Mouse (Mus musculus): ENCODE results near the gene Smg6. TPM values are rescaled to one million over a fixed set of nuclear protein-coding genes. Genes with fewer than 3 reads are reported as not detected.

Gene Smg6
- total RNA-seq, 2 experiments from 2014 or later, result 13.4 to 18.3 TPM

DNA sequence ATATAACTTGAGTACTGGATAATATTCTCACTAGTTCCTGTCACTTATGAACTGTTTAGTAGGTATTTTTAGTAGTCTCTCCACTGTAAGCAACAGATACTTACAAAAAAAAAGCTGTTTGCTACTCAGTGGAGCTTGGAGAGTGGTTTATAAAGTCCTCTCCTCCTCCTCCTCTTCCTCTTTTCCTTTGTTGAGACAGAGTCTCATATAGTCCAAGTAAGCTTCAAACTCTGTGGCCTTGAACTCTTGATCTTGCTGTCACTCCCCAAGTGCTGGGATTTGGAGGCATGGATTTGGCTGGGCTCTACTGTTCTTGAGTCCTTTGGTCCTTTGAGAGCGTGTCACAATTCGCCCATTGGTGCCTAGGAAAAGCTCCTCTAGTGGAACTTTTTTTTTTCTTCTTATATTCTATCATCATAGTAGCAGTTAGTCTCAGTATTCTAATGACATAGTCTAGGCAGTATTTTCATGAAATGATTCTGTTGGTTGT is 1.7 kb downstream of the Smg6 start:
- no peak for ATAC-seq (ENCODE audit: poor library complexity, severe bottlenecking)

DNA sequence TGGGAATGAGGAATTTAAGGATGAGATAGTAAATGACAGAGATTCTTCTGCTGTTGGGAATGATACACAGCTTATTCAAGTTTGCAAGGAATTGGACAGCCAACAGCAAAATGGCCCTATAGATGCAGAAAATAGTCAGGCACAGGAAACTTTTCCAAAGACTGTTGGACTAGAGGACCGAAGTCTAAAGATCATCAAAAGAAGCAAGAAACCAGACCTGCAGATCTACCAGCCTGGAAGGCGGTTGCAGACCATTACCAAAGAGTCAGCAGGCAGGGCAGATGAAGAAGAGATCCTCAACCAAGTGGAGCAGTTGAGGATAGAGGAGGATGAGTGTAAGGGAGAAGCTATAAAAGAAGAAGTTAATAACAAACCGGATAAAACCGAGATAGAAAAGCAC is 3.5 kb downstream of the Smg6 start:
- no peak for ATAC-seq (ENCODE audit: poor library complexity, severe bottlenecking)

DNA sequence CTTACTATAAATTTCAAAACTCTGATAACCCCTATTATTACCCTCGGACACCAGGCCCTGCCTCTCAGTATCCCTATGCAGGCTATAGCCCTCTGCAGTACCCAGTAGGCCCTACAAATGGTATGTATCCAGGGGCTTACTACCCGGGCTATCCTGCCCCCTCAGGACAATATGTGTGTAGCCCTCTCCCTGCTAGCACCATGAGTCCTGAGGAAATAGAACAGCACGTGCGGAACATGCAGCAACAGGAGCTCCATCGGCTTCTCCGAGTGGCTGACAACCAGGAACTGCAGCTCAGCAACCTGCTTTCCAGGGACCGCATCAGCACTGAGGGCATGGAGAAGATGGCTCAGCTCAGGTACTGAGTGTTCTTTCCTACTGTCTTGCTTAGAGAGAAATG is 4.8 kb downstream of the Smg6 start:
- no peak for ATAC-seq (ENCODE audit: poor library complexity, severe bottlenecking)

DNA sequence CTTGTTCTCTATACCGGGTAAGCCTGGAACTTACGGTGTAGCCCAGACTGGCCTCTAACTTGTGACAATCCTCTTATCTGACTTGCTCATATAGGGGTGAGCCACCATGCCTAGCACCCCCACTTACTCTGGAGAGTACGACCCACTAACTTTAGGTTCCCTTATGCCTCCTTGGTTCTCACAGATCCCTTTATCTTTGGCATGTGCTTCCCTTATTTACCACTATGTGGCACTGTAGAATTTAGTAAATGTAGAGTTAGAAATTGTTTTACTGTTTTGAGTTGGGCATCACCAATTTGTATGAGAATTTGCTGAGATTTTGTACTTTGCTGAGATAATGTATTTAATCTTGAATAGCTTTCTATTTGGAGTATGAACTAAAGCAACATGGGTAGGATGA is 20.7 kb downstream of the Smg6 start:
- ATAC-seq (ENCODE audit: poor library complexity, severe bottlenecking), result peak; percentile 52; the same call in 1 of the 2 replicates

DNA sequence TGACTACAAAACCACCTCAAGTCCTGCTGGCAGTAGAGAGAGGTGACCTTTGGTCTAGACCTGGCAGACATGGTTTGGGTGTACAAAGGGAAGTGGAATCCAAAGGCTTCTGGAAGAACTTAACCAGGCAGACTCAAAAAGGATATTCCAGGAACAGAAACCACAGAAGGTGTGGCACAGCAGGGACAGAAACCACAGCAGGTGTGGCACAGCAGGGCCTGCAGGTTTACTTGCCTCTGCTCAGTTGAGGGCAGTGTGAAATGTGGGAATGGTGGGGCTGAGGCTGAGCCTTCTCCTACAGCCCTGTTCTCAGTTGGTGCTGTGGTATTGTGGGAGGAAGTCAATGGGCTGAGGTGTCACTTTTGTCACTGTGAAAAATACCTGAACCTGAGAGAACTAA is 29.3 kb downstream of the Smg6 start:
- ATAC-seq (ENCODE audit: poor library complexity, severe bottlenecking), result peak; percentile 35; the same call in 1 of the 2 replicates

DNA sequence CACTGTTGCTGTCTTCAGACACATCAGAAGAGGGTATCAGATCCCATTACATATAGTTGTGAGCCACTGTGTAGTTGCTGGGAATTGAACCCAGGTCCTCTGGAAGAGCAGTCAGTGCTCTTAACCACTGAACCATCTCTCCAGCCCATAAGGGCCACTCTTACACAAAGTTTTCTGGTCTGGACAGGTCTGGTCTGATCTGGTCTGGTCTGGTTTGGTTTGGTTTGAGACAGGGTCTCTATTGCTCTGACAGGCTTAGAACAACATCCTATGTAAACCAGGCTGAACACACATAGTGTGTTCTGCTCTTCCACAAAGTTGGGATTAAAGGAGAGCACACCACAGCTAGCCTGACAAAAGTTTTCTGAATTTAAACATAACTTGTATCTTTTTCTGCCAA is 30.4 kb downstream of the Smg6 start:
- ATAC-seq (ENCODE audit: poor library complexity, severe bottlenecking), result no peak

DNA sequence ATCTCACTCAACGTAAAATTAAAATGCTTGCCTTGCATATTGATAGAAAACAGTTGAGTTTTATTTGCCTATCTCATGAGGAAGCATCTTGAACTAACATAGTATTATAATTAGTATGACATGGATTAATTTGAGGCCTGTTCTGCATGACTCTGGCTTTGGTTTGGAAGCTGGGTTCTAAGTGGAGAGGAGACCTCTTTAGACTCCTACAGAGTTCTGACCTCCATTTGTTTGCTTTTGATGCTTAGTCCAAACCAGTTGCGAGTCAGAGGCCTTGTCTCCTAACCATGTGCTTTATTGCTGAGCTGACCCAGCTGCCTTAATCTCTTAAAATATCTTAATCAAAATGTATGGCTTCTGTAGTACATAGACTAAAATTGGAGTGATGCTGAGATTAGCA is 32.0 kb downstream of the Smg6 start:
- ATAC-seq (ENCODE audit: poor library complexity, severe bottlenecking), result no peak

DNA sequence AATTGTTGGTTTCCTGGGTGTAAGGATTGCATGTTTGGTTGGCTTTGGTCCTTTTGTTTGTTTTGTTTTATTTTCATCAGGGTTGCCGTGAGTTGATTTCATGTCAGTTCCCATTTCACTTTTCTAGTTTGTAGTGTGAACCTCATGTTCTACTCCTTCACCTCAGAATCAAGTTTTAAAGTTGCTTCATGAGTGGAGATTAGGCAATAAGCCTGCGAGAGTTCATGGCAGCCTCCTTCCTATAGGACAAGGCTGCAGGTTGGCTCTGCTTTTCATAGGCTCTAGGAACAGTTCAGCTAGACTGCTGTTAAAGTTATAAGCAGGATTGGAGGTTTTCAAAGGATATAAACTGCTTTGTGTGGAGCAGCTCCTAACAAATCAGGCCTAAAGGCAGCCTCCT is 33.9 kb downstream of the Smg6 start:
- peak; percentile 53 for ATAC-seq (ENCODE audit: poor library complexity, severe bottlenecking)

DNA sequence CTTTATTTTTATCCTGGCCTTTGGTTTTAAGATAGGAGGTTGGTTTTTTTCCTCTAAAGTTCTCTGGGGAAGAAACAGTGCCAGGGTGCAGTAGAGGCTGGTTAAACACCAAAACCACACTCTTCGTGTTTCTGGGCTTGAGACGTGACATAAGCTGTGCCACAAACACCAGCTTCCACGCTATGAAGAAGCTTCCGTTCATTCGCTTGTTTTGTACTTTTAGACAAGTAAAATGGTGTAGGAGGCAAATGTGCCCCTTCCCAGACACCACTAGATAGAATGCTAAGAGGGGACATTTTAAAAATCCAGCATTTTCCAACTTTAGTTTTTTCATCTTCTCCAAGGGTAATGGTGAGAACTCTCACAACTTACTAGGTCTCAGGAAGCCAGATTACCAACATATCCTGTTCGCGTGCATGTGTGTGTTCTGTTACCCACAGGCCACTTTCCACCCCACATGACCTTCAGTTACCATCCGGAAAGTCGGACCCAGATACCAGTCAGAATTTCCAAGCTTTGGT is 34.5 kb downstream of the Smg6 start:
- ATAC-seq (ENCODE audit: poor library complexity, severe bottlenecking), result peak; percentile 71

DNA sequence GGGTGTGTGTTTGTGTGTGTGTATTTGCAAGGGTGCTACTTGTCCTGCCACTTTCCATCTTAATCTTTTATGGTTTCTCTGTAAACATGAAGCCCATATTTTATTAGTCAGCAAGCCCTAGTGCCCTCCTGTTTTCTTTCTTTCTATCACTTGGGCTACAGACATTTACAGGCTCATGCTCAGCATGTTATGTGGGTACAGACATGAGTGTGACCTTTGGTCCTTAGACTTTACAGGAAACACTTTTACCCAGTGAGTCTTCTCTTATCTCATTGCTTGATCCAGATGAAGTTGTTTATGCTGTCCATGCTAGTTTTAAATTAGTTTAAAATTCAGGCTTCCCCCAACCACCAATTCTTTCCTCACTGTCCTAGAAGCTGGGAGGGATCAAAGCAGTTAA is 36.3 kb downstream of the Smg6 start:
- ATAC-seq (ENCODE audit: poor library complexity, severe bottlenecking), result no peak

DNA sequence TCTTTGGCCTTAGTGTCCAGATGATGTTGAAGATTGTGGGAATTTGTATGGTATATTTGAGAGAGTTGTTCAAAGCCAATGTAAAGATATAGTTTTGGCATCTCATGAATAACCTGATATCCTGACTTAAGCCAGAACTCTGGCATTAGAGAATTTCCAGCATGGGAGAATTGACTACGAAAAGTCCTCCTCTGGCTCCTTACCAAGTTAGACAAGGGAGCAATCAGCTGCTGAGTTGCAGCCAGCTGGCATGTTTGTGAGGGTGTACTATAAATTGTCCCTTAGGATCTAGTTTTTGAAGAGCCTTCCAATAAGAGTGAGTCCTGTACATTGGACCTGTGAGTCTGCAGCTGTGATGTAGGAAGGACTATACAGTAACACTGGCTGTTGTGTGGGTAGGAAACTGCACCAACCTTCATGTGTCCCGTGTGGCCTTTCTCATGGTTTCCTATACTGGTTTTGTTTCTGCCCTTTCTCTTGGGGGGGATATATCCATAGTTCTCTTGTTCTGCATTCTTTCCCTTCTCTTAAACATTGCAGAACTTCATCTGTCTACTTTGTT is 37.3 kb downstream of the Smg6 start:
- no peak for ATAC-seq (ENCODE audit: poor library complexity, severe bottlenecking)

DNA sequence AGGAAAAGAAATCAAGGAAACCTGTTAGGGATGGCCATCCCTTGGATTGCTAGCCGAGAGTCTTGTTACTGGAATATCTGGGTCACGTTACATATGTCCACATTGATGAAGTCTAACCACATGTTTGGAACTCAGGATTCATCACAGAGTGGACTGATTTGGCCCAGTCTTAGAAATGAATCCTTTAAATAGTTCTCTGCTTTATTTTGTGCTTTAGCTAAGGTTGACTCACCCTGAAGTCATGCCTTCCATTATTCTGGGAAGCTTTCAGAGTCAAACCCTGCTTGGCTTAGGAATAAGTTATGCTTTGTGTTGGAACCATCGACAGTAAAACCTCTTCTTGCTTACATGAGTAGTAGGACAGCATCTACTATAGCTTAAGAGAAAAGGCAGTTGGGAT is 39.9 kb downstream of the Smg6 start:
- no peak for ATAC-seq (ENCODE audit: poor library complexity, severe bottlenecking)

DNA sequence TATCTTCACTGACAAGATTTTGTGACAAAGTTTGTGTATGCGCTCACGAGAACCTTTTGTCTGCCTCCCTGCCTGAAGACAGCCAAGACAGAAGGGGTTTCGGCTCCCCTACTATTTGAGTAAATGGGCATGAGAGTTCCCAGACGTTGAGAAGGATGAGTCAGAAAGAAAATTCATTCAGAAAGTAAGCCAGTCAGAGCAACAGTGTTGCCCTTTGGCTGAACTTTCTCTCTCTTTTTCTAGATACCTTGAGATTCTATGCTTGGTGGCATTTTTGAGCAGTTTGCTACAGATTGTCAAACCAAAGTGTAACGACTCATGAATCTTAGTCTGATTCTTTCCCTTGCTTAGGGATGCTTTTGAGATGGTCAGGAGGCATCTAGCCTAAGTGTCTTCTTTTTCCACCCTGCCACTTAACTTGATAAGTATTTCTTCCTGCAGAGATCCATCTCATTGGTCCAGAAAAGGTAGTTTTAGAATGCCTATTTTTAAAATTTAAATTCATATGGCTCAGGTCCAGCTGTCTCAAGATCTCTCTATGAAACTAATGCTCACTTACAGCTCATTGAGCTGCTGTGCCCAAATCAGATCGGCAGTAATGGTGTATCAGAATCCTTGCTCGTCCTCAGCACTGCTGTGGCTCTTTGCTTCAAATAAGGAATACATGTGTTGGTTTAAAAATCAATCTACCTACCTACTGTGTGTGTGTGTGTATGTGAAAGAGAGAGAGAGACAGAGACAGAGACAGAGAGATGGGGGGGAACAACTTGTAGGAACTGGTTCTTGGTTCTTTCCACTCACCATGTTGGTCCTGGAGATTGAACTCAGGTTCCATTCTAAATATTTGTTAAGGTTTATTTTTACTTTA is 47.9 kb downstream of the Smg6 start:
- no peak for ATAC-seq (ENCODE audit: poor library complexity, severe bottlenecking)

DNA sequence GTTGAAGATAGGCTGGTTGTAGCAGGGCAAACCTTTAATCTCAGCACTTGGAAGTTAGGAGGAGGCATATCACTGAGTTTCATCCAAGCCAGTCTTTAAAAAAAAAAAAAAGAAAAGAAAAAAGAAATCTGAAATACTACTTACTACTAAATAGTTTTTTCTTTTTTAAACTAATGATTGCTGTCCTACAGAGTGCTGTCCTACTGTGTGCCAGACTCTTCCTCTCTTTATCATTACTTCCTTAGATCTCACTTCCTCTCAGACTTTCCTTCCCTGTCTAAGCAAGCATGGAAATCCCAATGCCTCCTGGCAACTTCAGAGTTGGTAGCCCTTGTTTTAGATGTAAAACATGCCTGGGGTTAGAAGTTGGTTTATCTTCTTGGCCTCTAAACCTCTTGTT is 49.0 kb downstream of the Smg6 start:
- ATAC-seq (ENCODE audit: poor library complexity, severe bottlenecking), result no peak

DNA sequence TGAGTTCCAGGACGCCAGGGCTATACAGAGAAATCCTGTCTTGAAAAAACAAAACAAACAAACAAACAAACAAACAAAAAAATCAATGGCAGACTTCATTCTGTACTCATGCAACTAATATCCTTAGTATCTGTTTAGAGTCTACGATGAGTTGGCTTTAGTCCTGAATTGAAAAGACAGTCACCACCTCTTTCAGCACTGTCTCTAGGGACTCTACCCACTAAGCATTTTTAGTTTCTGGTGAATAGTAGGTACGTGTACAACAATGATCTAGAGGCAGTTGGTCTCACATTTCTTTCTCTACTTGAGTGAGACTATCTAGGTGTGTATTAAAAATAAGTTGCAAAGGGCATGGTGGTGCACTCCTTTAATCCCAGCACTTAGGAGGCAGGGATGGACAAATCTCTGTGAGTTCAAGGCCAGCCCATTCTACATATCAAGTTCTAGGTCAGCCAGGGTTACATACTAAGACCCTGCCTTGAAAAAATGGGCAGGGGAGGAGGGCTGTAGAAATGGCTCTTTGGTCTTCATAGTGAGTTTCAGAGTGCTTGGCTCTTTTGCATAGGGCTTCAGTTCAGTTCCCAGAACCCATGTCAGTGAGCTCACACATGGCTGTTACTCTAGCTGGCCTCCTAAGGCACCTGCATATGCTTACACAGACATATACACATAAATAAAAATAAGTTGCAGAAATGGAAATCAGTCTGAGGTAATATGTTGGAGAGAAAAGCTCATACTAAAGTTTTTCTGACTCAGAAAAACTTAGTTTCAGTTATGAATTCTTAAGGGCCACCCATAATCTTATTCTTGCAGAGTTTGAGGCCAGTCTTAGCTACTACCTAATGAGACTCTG is 51.4 kb downstream of the Smg6 start:
- no peak for ATAC-seq (ENCODE audit: poor library complexity, severe bottlenecking)

DNA sequence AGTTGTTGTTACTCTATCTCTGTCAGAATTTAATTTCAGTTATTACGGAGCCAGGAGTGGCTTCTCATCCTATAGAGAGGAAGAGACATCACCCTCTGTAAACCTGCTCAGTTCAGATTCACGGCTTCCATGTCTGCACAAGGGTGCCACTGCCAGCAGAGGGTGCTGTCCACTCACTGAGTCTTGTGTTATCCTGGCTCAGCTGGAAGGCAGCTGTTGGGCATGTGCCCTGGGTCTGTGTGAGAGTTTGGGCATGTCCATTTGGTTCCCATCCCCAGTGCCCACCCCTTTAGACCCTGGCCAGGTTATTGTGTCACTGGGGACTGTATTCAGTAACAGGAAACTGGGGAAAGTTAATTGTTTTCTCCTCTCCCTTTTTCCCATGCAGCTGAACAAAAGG is 55.8 kb downstream of the Smg6 start:
- peak; percentile 90 for ATAC-seq (ENCODE audit: poor library complexity, severe bottlenecking)

DNA sequence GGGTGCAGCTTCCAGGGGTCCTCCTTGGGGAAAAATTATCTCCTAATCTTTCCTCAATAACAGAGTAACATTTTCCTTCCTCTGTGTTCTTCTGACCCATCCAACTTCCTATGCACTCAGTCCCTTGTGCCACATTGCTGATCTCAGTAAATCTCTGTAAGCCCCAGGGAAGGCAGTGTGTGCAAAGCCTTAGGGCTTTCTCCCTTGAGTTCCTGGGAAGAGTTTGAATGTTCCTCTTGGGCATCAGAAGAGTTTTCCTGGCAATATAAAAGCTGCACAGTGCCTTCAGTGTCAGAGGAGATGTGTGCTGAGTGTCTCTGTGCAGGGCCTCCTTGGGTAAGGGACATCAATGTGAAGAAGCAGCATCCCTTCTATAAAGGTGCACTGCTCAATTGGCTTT is 56.6 kb downstream of the Smg6 start:
- ATAC-seq (ENCODE audit: poor library complexity, severe bottlenecking), result no peak

DNA sequence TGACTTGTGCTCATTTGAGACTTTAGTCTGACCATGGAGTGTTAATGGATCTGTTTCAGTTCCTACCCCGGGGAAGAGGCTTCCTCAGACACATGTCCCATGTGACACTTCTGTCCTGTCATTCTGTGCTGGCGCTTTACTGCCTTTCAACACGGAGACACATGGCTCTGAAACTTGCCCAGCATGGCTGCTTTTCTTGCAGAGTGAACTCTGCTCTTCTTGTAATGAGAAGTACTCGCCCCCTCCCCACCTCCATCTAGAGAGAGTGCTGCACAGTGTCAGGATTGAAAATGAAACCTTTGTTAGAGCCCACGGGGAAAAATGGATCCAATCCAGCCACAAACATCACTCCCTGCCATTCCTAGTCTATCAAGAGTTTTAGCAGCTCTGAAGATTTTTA is 62.5 kb downstream of the Smg6 start:
- ATAC-seq (ENCODE audit: poor library complexity, severe bottlenecking), result no peak

DNA sequence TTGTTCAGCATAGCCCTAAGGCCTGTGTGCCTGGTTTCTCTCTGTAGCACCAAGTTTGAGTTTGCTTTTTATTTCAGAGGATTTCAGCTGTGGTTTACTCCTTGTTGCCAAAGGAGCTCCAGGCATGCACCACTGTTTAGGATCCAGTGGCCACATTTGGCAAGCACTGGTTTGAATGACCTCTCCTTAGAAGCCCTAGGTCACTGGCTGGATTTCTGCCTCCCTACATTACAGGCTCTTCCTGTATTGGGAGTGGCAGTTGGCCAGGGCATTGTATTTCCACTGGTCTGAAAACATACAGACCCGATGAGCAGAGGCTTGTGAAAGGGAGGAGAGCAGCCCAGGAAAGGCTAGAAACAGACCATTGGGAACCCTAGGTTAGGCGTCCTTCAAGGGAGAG is 63.4 kb downstream of the Smg6 start:
- no peak for ATAC-seq (ENCODE audit: poor library complexity, severe bottlenecking)

DNA sequence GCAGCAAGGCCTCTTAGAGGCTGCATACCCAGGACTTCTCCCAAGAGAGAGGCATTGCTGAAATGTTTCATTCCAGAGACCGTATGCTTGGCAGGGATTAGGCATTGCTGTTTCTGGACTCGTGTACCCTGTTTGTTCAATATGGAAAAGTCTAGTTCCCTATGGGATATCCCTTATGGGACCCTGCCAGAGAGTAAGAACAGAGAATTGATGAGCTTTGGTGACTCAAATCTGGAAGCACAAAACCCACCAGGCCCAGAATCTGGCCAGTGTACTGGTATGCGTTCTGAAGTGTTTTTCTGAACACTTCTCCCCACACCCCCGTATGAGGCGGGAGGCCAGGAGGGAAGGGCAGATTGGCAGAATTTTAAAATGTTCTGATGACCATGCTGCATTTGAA is 64.9 kb downstream of the Smg6 start:
- no peak for ATAC-seq (ENCODE audit: poor library complexity, severe bottlenecking)

DNA sequence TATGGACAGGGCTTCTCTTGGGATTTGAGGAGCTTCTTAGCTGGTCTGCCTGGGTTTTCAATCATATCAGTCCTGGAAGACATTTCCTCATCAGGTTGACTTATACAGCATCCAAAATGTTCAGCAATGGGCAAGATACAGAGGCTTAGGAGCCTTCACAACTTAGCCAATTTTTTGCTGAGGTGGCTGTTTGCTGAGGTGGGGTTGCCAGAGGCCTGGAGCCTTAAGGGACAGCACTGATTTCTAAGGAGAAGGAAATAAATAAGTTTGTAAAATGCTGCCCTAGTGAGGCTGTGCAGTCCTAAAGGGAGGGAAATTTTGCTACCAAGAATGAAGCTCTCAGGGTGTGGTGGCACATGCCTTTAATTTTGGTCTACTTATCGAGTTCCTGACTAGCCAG is 65.7 kb downstream of the Smg6 start:
- ATAC-seq (ENCODE audit: poor library complexity, severe bottlenecking), result no peak
